Mouse (Mus musculus): ENCODE results near the gene Dnal4. TPM values are rescaled to one million over a fixed set of nuclear protein-coding genes. Genes with fewer than 3 reads are reported as not detected.
A peak's percentile ranks its signal among the peaks of the same experiment; 100 is the strongest.

Gene Dnal4
- total RNA-seq, 1 experiment from 2014 or later, result 16.6 TPM

GRCm38 (mm10) chr15:79763601-79764246 is 13.9 kb downstream of the Dnal4 start:
- DNase-seq, result peak; percentile 44

DNA sequence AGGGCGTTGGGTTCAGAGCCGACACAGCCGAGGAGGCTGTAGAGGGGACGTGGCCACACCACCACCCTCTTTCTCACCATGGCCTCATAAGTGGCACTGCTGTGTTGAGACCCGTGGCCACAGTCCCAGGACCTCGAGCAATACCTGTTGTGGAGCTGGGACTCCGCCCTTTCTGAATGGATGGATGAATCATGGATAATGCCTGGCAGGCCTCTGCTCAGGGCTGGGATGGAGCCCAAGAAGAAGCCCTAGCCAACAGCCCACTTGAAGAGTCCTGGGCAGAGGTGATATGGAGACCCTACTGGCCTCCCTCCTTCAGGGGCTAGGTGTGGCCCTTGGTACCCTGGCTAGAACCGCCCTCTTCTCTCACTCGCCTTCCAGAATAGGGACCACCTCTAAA is 14.6 kb downstream of the Dnal4 start:
- no peak for DNase-seq

- no peak for DNase-seq
These were observed 16.7 kb downstream of the Dnal4 start for GRCm38 (mm10) chr15:79760956-79761355.

DNA sequence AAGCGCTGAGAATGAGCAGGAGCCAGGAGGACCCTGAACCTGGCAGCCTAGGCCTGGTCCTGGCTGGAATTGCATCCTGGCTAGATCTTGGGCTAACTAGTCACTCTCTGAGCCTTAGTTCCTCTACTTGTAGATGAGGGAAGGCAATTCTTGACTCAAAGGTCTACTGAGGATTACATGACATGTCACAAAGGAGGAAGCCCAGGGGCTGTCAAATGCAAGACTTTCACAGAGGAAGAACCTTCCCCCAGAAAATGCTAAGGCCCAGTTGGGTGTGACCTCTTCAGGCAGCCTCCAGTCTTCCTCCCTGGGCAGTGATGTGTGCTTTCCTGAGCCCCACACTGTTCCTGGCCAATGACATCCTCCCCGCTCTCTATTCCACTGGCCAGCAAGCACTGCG is 20.5 kb downstream of the Dnal4 start:
- no peak for DNase-seq

GRCm38 (mm10) chr15:79755977-79756625 is 21.5 kb downstream of the Dnal4 start:
- DNase-seq, result no peak

DNA sequence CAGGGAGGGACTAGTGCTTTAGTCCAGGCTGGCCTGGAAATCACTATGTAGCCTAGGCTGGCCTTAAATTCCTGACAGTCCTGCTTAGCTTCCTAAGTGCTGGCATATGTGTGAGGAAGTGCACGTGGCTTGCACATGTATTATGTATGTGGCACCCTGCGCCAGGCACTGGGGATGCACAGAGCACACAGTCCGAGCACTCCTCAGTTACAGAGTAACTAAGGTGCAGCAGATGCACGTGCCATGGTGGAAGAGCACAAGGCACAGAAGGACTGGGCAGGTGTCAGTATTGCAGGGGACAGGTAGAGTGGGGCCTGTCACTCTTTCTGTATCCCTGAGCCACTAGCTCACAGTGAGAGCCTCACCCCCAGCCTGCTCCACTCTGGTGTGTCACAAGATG is 22.5 kb downstream of the Dnal4 start:
- no peak for DNase-seq

- no peak for DNase-seq
These were observed 23.8 kb downstream of the Dnal4 start for GRCm38 (mm10) chr15:79753873-79754272.

DNA sequence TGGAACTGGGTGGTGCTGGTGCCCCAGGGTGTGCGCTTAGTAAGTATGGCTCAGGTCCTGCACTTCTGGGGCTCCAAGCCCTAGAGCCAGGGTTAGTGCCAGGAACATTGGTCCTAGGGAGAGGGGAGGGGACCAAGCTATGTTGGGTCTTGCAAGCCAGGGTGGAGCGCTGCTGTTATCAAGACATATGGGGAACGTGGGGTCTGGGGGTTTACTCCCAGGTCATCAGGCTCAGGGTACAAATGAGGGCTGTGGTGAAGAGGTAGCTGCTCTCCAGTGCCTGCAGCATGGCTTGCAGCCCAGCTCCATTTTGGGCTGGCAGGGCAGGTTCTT is 24.3 kb downstream of the Dnal4 start:
- no peak for DNase-seq

GRCm38 (mm10) chr15:79752742-79753419 is 24.8 kb downstream of the Dnal4 start:
- peak; percentile 90 for DNase-seq

DNA sequence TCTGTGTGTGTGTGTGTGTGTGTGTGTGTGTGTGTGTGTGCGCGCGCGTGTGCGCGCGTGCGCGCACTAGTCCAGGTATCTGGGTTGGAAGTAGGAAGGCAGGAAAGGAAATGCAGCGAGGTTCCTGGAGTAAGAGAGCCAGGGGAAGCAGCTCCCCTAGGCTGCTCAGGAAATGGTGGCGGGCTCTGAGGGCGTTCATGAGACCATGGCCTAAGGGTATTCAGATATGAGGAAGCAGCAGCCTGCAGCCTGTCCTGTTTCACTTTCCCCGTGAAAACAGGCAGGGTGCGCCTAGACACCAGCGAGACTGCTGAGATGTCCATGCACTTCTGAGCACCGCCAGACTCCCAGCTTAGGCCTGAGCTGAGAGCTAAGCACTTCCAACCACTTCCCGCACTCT is 25.9 kb downstream of the Dnal4 start:
- DNase-seq, result no peak

GRCm38 (mm10) chr15:79750266-79750665 is 27.4 kb downstream of the Dnal4 start:
- DNase-seq, result no peak

GRCm38 (mm10) chr15:79749162-79749561 is 28.5 kb downstream of the Dnal4 start:
- DNase-seq, result no peak

GRCm38 (mm10) chr15:79747998-79748397 is 29.7 kb downstream of the Dnal4 start:
- peak; percentile 45 for DNase-seq

DNA sequence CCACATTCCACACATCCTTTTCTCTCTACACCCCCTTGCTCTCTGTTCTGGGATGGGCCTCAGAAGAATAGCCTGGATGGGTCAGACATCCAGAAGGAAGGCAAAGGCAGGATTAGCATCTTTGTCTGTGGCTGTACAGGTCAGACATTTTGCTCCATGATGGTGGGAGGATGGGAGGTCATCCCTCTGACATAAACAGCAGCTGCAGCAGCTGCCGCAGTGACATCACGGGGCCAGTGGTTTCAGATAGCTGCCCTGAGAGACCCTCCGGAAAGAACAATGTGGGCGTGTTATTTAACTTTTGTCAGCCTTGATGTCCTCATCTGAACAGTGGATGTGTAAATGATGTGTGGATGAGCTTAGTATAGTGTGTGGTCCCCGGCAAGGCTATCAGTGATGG is 31.8 kb downstream of the Dnal4 start:
- no peak for DNase-seq

DNA sequence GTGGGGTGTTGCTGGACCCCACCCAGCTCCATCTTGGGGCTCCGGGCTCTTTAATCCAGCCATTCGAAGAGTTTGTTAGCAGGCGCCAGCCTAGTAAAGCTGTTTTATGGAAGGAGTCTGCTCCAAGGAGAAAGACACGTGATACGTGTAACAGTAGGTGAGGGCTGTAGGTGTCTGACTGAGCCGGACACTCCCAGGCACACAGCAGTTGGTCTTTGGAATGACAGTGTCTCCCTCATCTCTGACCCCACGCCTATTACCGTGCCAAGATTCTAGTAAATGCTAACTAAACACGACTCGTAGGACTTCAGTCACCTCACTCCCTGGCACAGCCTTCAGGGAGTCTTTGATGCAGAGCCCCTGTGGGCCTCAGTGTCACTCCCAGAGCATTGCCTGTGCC is 32.3 kb downstream of the Dnal4 start:
- no peak for DNase-seq

- DNase-seq, result no peak
These were observed 32.9 kb downstream of the Dnal4 start for GRCm38 (mm10) chr15:79744742-79745141.

DNA sequence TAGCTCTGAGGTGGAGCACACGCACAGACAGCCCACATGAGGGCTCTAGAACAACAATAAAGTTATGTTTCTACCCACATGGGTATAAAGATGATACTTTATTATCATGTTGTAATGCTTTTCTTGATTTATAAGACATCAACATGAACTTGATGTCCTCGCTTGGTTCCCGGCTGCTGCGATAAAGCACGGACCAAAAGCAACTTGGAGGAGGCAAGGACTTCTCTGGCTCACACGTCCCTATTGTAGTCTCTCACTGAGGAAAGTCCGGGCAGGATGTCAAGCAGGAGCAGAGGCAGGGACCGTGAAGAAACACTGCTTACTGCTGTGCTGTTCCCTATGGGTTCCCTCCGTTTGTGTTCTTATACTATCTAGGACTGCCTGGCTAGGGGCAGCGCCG is 33.6 kb downstream of the Dnal4 start:
- DNase-seq, result no peak

GRCm38 (mm10) chr15:79742706-79743023 is 35.0 kb downstream of the Dnal4 start:
- DNase-seq, result no peak

GRCm38 (mm10) chr15:79741921-79742705 is 35.5 kb downstream of the Dnal4 start, which contains the start of gene Sun2:
Gene Sun2, minus strand, starts transcription at chr15:79742536.
- DNase-seq, result peak; percentile 96

GRCm38 (mm10) chr15:79741173-79741858 is 36.3 kb downstream of the Dnal4 start:
- DNase-seq, result peak; percentile 47

- DNase-seq, result no peak
These were observed 36.9 kb downstream of the Dnal4 start for GRCm38 (mm10) chr15:79740739-79741138.

DNA sequence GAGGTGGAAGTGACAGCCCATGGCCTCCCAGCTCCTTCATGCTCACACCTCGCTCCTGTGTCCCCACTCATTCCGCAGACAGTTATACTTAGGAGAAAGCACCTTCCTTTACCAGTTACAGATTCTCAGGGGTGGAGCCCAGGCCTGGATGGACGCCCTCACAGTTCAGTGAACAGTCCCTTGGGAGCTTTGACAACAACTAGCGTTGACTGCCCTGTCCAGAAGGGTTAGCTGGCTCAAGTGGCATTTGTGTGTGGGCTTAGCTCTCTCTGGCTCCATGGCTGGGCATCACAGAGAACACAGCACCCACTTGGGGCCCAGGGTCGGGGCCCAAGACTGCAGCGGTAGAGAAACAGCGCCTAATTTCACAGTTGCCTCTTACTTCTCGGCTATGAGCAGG is 43.3 kb downstream of the Dnal4 start:
- DNase-seq, result peak; percentile 63
